Mouse (Mus musculus) kidney, adult 2 months (tissue): ENCODE results near the gene Sdhaf1. TPM values are rescaled to one million over a fixed set of nuclear protein-coding genes. Genes with fewer than 3 reads are reported as not detected.
A peak's percentile ranks its signal among the peaks of the same experiment; 100 is the strongest.

Experiments
- DNase-seq: peaks from one replicate; pipeline ENCODE4 v3.0.0; 2021
- H3K27ac ChIP-seq: fragments of 200-500 bp; 2 replicates; pipeline ENCODE4 v1.5.1; 2012; ENCODE audit warnings: low read depth, low read length, control low read depth, inconsistent platforms; ENCODE audit not compliant: insufficient read depth
- H3K27me3 ChIP-seq: fragments of 200-500 bp; replicated peaks from 2 replicates; pipeline ENCODE4 v1.6.1; 2012; ENCODE audit warnings: mild to moderate bottlenecking, moderate library complexity, low read length, inconsistent platforms; ENCODE audit not compliant: control insufficient read depth, insufficient read depth
- H3K36me3 ChIP-seq: fragments of 200-500 bp; 2 replicates; pipeline ENCODE4 v1.6.1; 2012; ENCODE audit warnings: mild to moderate bottlenecking, moderate library complexity, low read length, inconsistent platforms; ENCODE audit not compliant: control insufficient read depth, insufficient read depth
- H3K4me1 ChIP-seq: fragments of 200-500 bp; 2 replicates; pipeline ENCODE4 v1.6.1; 2011; ENCODE audit warnings: low read length; ENCODE audit not compliant: control insufficient read depth, insufficient read depth
- H3K4me3 ChIP-seq: fragments of 200-500 bp; 2 replicates; pipeline ENCODE4 v1.5.1; 2011; ENCODE audit warnings: mild to moderate bottlenecking, low read depth, low read length, control low read depth; ENCODE audit not compliant: insufficient read depth
- CTCF ChIP-seq: fragments of 200-500 bp; conservative IDR thresholded peaks from 2 replicates; pipeline ENCODE4 v1.5.1; 2011; ENCODE audit warnings: low read depth, mild to moderate bottlenecking, control low read depth, low read length, moderate library complexity, mixed read lengths; ENCODE audit not compliant: insufficient read depth, insufficient read length
- POLR2A ChIP-seq: fragments of 200-500 bp; IDR thresholded peaks from one replicate; pipeline ENCODE4 v1.6.1; 2011; ENCODE audit warnings: low read depth, low read length, control low read depth
- WGBS: fragments of 180-500 bp; shearing (Covaris S2); methylation state at CpG from one replicate; pipeline ENCODE4 v1.1.7; 2018; 5-methylcytosine and 5-hydroxymethylcytosine counted together
- polyA plus RNA-seq: library from polyadenylated mRNA; depleted of rRNA; stranded (reverse); fragments of >200 nt; gene quantifications from 2 replicates; pipeline ENCODE4 v1.2.3, GENCODE M21; 2012; rRNA removed

Sdhaf1 gene
- polyA plus RNA-seq, 1 experiment: 26.4 TPM

GRCm38 (mm10) chr7:30278911-30279310 is 44.8 kb downstream of the Sdhaf1 start:
- H3K4me1 ChIP-seq: no peaks in the 10 kb centered on the region
- DNase-seq: peak; percentile 26
- no peaks in the 10 kb centered on the region for H3K27me3 ChIP-seq
- H3K4me3 ChIP-seq: no peak overlapping the region
- TF ChIP-seq POLR2A: no peak
- TF ChIP-seq CTCF: no peak
- H3K36me3 ChIP-seq: no peaks in the 10 kb centered on the region
- no peak overlapping the region for H3K27ac ChIP-seq
- WGBS: 20% methylated on average over 2 of the region's 2 CpGs

GRCm38 (mm10) chr7:30274383-30274782 is 49.3 kb downstream of the Sdhaf1 start:
- Histone ChIP-seq H3K36me3 (no peaks in the 10 kb centered on the region), H3K4me1 (no peaks in the 10 kb centered on the region), H3K27me3 (no peaks in the 10 kb centered on the region), H3K4me3 (no peak overlapping the region), H3K27ac (no peak overlapping the region)
- no peak for DNase-seq
- 74% methylated on average over 6 of the region's 6 CpGs for WGBS
- TF ChIP-seq POLR2A (no peak), CTCF (no peak)

Other genes with a start within 250 kb of the Sdhaf1 start
- 0.07 TPM in 1 of 2 replicates, not detected in the other for gene Gm26920, start 233.5 kb downstream of the Sdhaf1 start, polyA plus RNA-seq
- 1.4 and 2.1 TPM in 2 replicates for gene Zfp566, start 233.4 kb downstream of the Sdhaf1 start, polyA plus RNA-seq
- 13.2 and 18.1 TPM in 2 replicates for gene Zfp260, start 229.1 kb downstream of the Sdhaf1 start, polyA plus RNA-seq
- gene Zfp382, start 202.0 kb downstream of the Sdhaf1 start, polyA plus RNA-seq: 0.64 and 1.4 TPM in 2 replicates
- gene Zfp146, start 154.1 kb downstream of the Sdhaf1 start, polyA plus RNA-seq: 11.1 and 11.8 TPM in 2 replicates
- gene Cox7a1, start 139.8 kb downstream of the Sdhaf1 start, polyA plus RNA-seq: 76.0 and 141 TPM in 2 replicates
- gene Capns1, start 125.1 kb downstream of the Sdhaf1 start, polyA plus RNA-seq: 724 and 781 TPM in 2 replicates
- gene Polr2i, start 91.9 kb downstream of the Sdhaf1 start, polyA plus RNA-seq: 187 and 196 TPM in 2 replicates
- gene Tbcb, start 91.6 kb downstream of the Sdhaf1 start, polyA plus RNA-seq: 51.8 and 72.2 TPM in 2 replicates
- 0.19 and 0.27 TPM in 2 replicates for gene Ovol3, start 88.2 kb downstream of the Sdhaf1 start, polyA plus RNA-seq
- 0.11 TPM in 1 of 2 replicates, not detected in the other for gene Thap8, start 43.8 kb downstream of the Sdhaf1 start, polyA plus RNA-seq
- 5.8 and 7.2 TPM in 2 replicates for gene Wdr62, start 43.5 kb downstream of the Sdhaf1 start, polyA plus RNA-seq
- 4.2 and 4.9 TPM in 2 replicates for gene Clip3, start 32.2 kb downstream of the Sdhaf1 start, polyA plus RNA-seq
- 99.0 and 122 TPM in 2 replicates for gene Alkbh6, start 15.2 kb downstream of the Sdhaf1 start, polyA plus RNA-seq
- gene Syne4, start 9.1 kb downstream of the Sdhaf1 start, polyA plus RNA-seq: 162 and 170 TPM in 2 replicates
- gene E130208F15Rik, start 2.2 kb downstream of the Sdhaf1 start, polyA plus RNA-seq: 0.42 and 1.1 TPM in 2 replicates
- gene Lrfn3, start 38.9 kb upstream of the Sdhaf1 start, polyA plus RNA-seq: 9.6 and 11.6 TPM in 2 replicates
- gene Tyrobp, start 89.9 kb upstream of the Sdhaf1 start, polyA plus RNA-seq: 51.3 and 83.0 TPM in 2 replicates
- gene Hcst, start 96.0 kb upstream of the Sdhaf1 start, polyA plus RNA-seq: 3.7 and 12.0 TPM in 2 replicates
- gene Nfkbid, start 97.8 kb upstream of the Sdhaf1 start, polyA plus RNA-seq: 1.8 and 3.1 TPM in 2 replicates
- gene Aplp1, start 121.6 kb upstream of the Sdhaf1 start, polyA plus RNA-seq: 13.0 and 14.2 TPM in 2 replicates
- gene Kirrel2, start 133.8 kb upstream of the Sdhaf1 start, polyA plus RNA-seq: 0.30 and 0.33 TPM in 2 replicates
- 39.9 and 41.1 TPM in 2 replicates for gene Nphs1, start 134.4 kb upstream of the Sdhaf1 start, polyA plus RNA-seq
- 218 and 246 TPM in 2 replicates for gene Prodh2, start 169.7 kb upstream of the Sdhaf1 start, polyA plus RNA-seq
- 7.4 and 7.8 TPM in 2 replicates for gene Arhgap33, start 211.2 kb upstream of the Sdhaf1 start, polyA plus RNA-seq
- 21.6 and 50.4 TPM in 2 replicates for gene Hspb6, start 228.3 kb upstream of the Sdhaf1 start, polyA plus RNA-seq
- 7.1 and 8.5 TPM in 2 replicates for gene Proser3, start 228.4 kb upstream of the Sdhaf1 start, polyA plus RNA-seq
- gene Lin37, start 235.9 kb upstream of the Sdhaf1 start, polyA plus RNA-seq: 29.0 and 33.8 TPM in 2 replicates
- gene U2af1l4, start 239.4 kb upstream of the Sdhaf1 start, polyA plus RNA-seq: 47.9 and 54.5 TPM in 2 replicates
- 1.5 and 1.9 TPM in 2 replicates for gene Gm49396, start 239.4 kb upstream of the Sdhaf1 start, polyA plus RNA-seq
- 168 and 223 TPM in 2 replicates for gene Psenen, start 239.7 kb upstream of the Sdhaf1 start, polyA plus RNA-seq
- 5.2 and 5.4 TPM in 2 replicates for gene Igflr1, start 241.5 kb upstream of the Sdhaf1 start, polyA plus RNA-seq